Comparison of ENCODE assay signal across 11 mouse cellular contexts in the genomic region with DNA sequence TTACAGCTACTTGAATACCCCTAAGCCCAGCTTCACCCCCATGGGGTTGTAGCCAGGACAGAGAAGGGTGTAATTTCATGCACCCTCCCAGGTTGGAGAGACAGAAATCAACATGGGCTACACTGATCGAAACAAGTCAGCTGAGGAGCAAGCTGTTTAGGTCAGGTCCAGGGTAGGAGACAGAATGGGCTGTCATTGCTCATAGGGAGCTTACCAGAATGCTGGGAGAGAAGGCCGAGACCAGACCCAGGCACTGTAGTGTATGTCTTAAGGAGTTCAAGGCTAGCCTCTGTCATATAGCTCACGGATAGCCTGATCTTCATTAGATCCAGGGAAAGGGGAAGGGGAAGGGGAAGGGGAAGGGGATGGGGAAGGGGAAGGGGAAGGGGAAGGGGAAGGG. TPM values are rescaled to one million over a fixed set of nuclear protein-coding genes. Genes with fewer than 3 reads are reported as not detected.
DNase-seq lines count a peak whose midpoint lies in the region; ATAC-seq and TF ChIP-seq lines count a peak whose summit lies in the region.
"Had no signal": no experiment of that assay in that cellular context is flagged by ENCODE, and none has a peak within 500 bp of the region (broad histone marks: within the 10 kb centered on the region; RNA-seq: fewer than 3 reads in every experiment).

No protein-coding gene starts in this region.

- H3K9me3 ChIP-seq in forebrain, embryonic 16.5 days (ENCODE audit: control insufficient read depth, low read length), result no peaks in the 10 kb centered on the region
- H3K9me3 ChIP-seq in forebrain, postnatal 0 days (ENCODE audit: low read length), result no peaks in the 10 kb centered on the region
- no peaks in the 10 kb centered on the region for H3K9me3 ChIP-seq in liver, embryonic 12.5 days (replicated peaks)
- H3K9me3 ChIP-seq in hindbrain, embryonic 15.5 days, result no peaks in the 10 kb centered on the region
- no peaks in the 10 kb centered on the region for H3K9me3 ChIP-seq in neural tube, embryonic 14.5 days (ENCODE audit: control insufficient read depth, low read length)
- H3K9me3 ChIP-seq: intestine, embryonic 15.5 days; limb, embryonic 12.5 days had no signal

- no peak for DNase-seq in forebrain, postnatal 0 days
- DNase-seq in liver, result no peak
- DNase-seq in ovary, adult 18-20 months (ENCODE audit: low spot score), result no peak

- H3K36me3 ChIP-seq in forebrain, embryonic 16.5 days (ENCODE audit: control insufficient read depth, insufficient read depth), result no peaks in the 10 kb centered on the region
- no peaks in the 10 kb centered on the region for H3K36me3 ChIP-seq in forebrain, postnatal 0 days (ENCODE audit: insufficient read depth)
- no peaks in the 10 kb centered on the region for H3K36me3 ChIP-seq in liver, embryonic 12.5 days
- no peaks in the 10 kb centered on the region for H3K36me3 ChIP-seq in hindbrain, embryonic 15.5 days
- no peaks in the 10 kb centered on the region for H3K36me3 ChIP-seq in neural tube, embryonic 14.5 days (ENCODE audit: control insufficient read depth, insufficient read depth, low read length)
- H3K36me3 ChIP-seq: intestine, embryonic 15.5 days; limb, embryonic 12.5 days had no signal

- no peak overlapping the region for H3K27ac ChIP-seq in forebrain, embryonic 16.5 days (ENCODE audit: low read length)
- no peak overlapping the region for H3K27ac ChIP-seq in forebrain, postnatal 0 days (ENCODE audit: low read depth, low read length)
- H3K27ac ChIP-seq in liver, embryonic 12.5 days, result no peak overlapping the region
- H3K27ac ChIP-seq in hindbrain, embryonic 15.5 days (replicated peaks), result no peak overlapping the region
- H3K27ac ChIP-seq in neural tube, embryonic 14.5 days (ENCODE audit: low read depth, low read length), result no peak overlapping the region
- H3K27ac ChIP-seq: intestine, embryonic 15.5 days; limb, embryonic 12.5 days had no signal

- H3K27me3 ChIP-seq in forebrain, embryonic 16.5 days (replicated peaks; ENCODE audit: control insufficient read depth, insufficient read depth, low read length), result no peaks in the 10 kb centered on the region
- no peaks in the 10 kb centered on the region for H3K27me3 ChIP-seq in forebrain, postnatal 0 days (ENCODE audit: insufficient read depth, low read length)
- no peaks in the 10 kb centered on the region for H3K27me3 ChIP-seq in liver, embryonic 12.5 days (replicated peaks)
- H3K27me3 ChIP-seq in hindbrain, embryonic 15.5 days, result no peaks in the 10 kb centered on the region
- H3K27me3 ChIP-seq in neural tube, embryonic 14.5 days (ENCODE audit: control insufficient read depth, insufficient read depth, low read length), result no peaks in the 10 kb centered on the region
- H3K27me3 ChIP-seq: CH12.LX; intestine, embryonic 15.5 days; limb, embryonic 12.5 days had no signal

- no peak for TF ChIP-seq CTCF in forebrain, postnatal 0 days (IDR thresholded peaks at IDR 0.05; ENCODE audit: low read depth)

- no peak overlapping the region for H3K4me2 ChIP-seq in forebrain, embryonic 16.5 days (ENCODE audit: low read length)
- no peak overlapping the region for H3K4me2 ChIP-seq in forebrain, postnatal 0 days (ENCODE audit: low read depth)
- H3K4me2 ChIP-seq in liver, embryonic 12.5 days, result no peak overlapping the region
- no peak overlapping the region for H3K4me2 ChIP-seq in hindbrain, embryonic 15.5 days
- H3K4me2 ChIP-seq in neural tube, embryonic 14.5 days (ENCODE audit: low read depth, low read length), result no peak overlapping the region

- no peak overlapping the region for H3K9ac ChIP-seq in forebrain, embryonic 16.5 days (replicated peaks; ENCODE audit: low read depth, low read length)
- H3K9ac ChIP-seq in forebrain, postnatal 0 days, result no peak overlapping the region
- H3K9ac ChIP-seq in liver, embryonic 12.5 days, result no peak overlapping the region
- no peak overlapping the region for H3K9ac ChIP-seq in hindbrain, embryonic 15.5 days
- H3K9ac ChIP-seq in neural tube, embryonic 14.5 days (replicated peaks; ENCODE audit: low read depth, low read length), result no peak overlapping the region
- H3K9ac ChIP-seq: intestine, embryonic 15.5 days had no signal

- 79% methylated on average over 3 of the region's 3 CpGs for WGBS in forebrain, embryonic 16.5 days
- WGBS in forebrain, postnatal 0 days, result 88% methylated on average over 3 of the region's 3 CpGs
- 72% methylated on average over 3 of the region's 3 CpGs for WGBS in liver, embryonic 12.5 days (ENCODE audit: insufficient replicate concordance)
- 86% methylated on average over 2 of the region's 3 CpGs for WGBS in hindbrain, embryonic 15.5 days
- WGBS in neural tube, embryonic 14.5 days, result 76% methylated on average over 3 of the region's 3 CpGs

- H3K4me3 ChIP-seq in forebrain, embryonic 16.5 days (replicated peaks; ENCODE audit: low read length), result no peak overlapping the region
- no peak overlapping the region for H3K4me3 ChIP-seq in forebrain, postnatal 0 days (ENCODE audit: low read depth, low read length)
- H3K4me3 ChIP-seq in liver, embryonic 12.5 days, result no peak overlapping the region
- H3K4me3 ChIP-seq in hindbrain, embryonic 15.5 days, result no peak overlapping the region
- no peak overlapping the region for H3K4me3 ChIP-seq in neural tube, embryonic 14.5 days (ENCODE audit: low read depth, low read length)

- H3K4me1 ChIP-seq in forebrain, embryonic 16.5 days (replicated peaks; ENCODE audit: control insufficient read depth, insufficient read depth, low read length), result no peaks in the 10 kb centered on the region
- no peaks in the 10 kb centered on the region for H3K4me1 ChIP-seq in forebrain, postnatal 0 days (ENCODE audit: insufficient read depth)
- H3K4me1 ChIP-seq in liver, embryonic 12.5 days, result no peaks in the 10 kb centered on the region
- no peaks in the 10 kb centered on the region for H3K4me1 ChIP-seq in hindbrain, embryonic 15.5 days (replicated peaks)
- no peaks in the 10 kb centered on the region for H3K4me1 ChIP-seq in neural tube, embryonic 14.5 days (ENCODE audit: control insufficient read depth, insufficient read depth, low read length)
- H3K4me1 ChIP-seq: intestine, embryonic 15.5 days; limb, embryonic 12.5 days had no signal

- peak; percentile 53 for ATAC-seq in forebrain, embryonic 16.5 days
- ATAC-seq in forebrain, postnatal 0 days, result no peak
- ATAC-seq in liver, embryonic 12.5 days, result 0 out of 2 replicates have a peak, but pooled peaks have one; percentile 22
- peak; percentile 39; the same call in 1 of the 2 replicates for ATAC-seq in hindbrain, embryonic 15.5 days (ENCODE audit: low FRiP score, low read depth)
- ATAC-seq in neural tube, embryonic 14.5 days (ENCODE audit: low read depth), result peak; percentile 47
- no peak for ATAC-seq in megakaryocyte, adult 5-6 weeks (ENCODE audit: poor library complexity, severe bottlenecking)

RNA-seq across cellular contexts. Expression of gene Zfp715, which starts 30.6 kb away (rescaled TPM):
- polyA plus RNA-seq in forebrain, embryonic 16.5 days (2015; fragmentation: Nextera tagmentation; extraction: Ambion mirVana), result 22.0 and 22.5 TPM in 2 replicates
- total RNA-seq in forebrain, postnatal 0 days (2014; rRNA removed), result 35.5 and 35.9 TPM in 2 replicates
- 14.5 and 17.3 TPM in 2 replicates for polyA plus RNA-seq in forebrain, postnatal 0 days (2015; fragmentation: Nextera tagmentation; extraction: Ambion mirVana)
- polyA plus RNA-seq in liver, embryonic 12.5 days (2016; fragmentation: Nextera tagmentation; extraction: Ambion mirVana), result 7.0 and 7.2 TPM in 2 replicates
- 18.8 and 21.0 TPM in 2 replicates for polyA plus RNA-seq in hindbrain, embryonic 15.5 days (2015; fragmentation: Nextera tagmentation; extraction: Ambion mirVana)
- 24.6 and 25.4 TPM in 2 replicates for polyA plus RNA-seq in neural tube, embryonic 14.5 days (2014; fragmentation: Nextera tagmentation; extraction: Ambion mirVana)
- 19.6 and 23.7 TPM in 2 replicates for total RNA-seq in megakaryocyte, adult 5-6 weeks (2015)
- 15.9 and 23.5 TPM in 2 replicates for total RNA-seq in megakaryocyte, adult 5-6 weeks (2017)

Comparison
In these comparisons a context has a peak if more than half of its experiments do, and no peak if none do; other contexts are left out.
1. ATAC-seq: peak in forebrain, embryonic 16.5 days (single experiment), liver, embryonic 12.5 days (single experiment), hindbrain, embryonic 15.5 days (single experiment) and neural tube, embryonic 14.5 days (single experiment); none in forebrain, postnatal 0 days (single experiment) and megakaryocyte, adult 5-6 weeks (single experiment).